Mouse (Mus musculus): Measurements from ENCODE around the gene Snx20. TPM values are rescaled to one million over a fixed set of nuclear protein-coding genes. Genes with fewer than 3 reads are reported as not detected.
A peak's percentile ranks its signal among the peaks of the same experiment; 100 is the strongest.

Gene Snx20
- polyA plus RNA-seq, 1 experiment, result not detected

- Histone ChIP-seq H3K9me3 (replicated peaks; ENCODE audit: control insufficient read depth, insufficient read depth, low read length, poor library complexity, severe bottlenecking) (no peaks in the 10 kb centered on the region), H3K27ac (ENCODE audit: insufficient read depth, low read length) (no peak overlapping the region), H3K27me3 (ENCODE audit: control insufficient read depth, insufficient read depth, low read length, poor library complexity, severe bottlenecking) (no peaks in the 10 kb centered on the region), H3K36me3 (ENCODE audit: control insufficient read depth, insufficient read depth, low read length, poor library complexity, severe bottlenecking) (no peaks in the 10 kb centered on the region), H3K4me1 (ENCODE audit: control insufficient read depth, insufficient read depth, low read length) (no peaks in the 10 kb centered on the region), H3K4me3 (ENCODE audit: low read depth, low read length) (no peak overlapping the region), H3K9ac (ENCODE audit: low read depth, poor library complexity, severe bottlenecking) (no peak overlapping the region)
- TF ChIP-seq EP300 (IDR thresholded peaks at IDR 0.05; ENCODE audit: insufficient read depth, low read depth, low read length), result no peak
- no peak for TF ChIP-seq POLR2A (IDR thresholded peaks at IDR 0.05; ENCODE audit: insufficient read depth, low read length)
- TF ChIP-seq CTCF (IDR thresholded peaks at IDR 0.05; ENCODE audit: low read depth, low read length), result no peak
Measured at GRCm38 (mm10) chr8:88637092-88638000, 1.4 kb upstream of the Snx20 start.

GRCm38 (mm10) chr8:88633343-88633765 lies 2.6 kb downstream of the Snx20 start:
- no peak overlapping the region for H3K27ac ChIP-seq (ENCODE audit: insufficient read depth, low read length)
- H3K4me3 ChIP-seq (ENCODE audit: low read depth, low read length), result no peak overlapping the region
- no peaks in the 10 kb centered on the region for H3K36me3 ChIP-seq (ENCODE audit: control insufficient read depth, insufficient read depth, low read length, poor library complexity, severe bottlenecking)
- H3K4me1 ChIP-seq (ENCODE audit: control insufficient read depth, insufficient read depth, low read length), result no peaks in the 10 kb centered on the region
- H3K9ac ChIP-seq (ENCODE audit: low read depth, poor library complexity, severe bottlenecking), result no peak overlapping the region
- peaks cover 5% of the 10 kb centered on the region; the same call in 1 of the 2 replicates for H3K9me3 ChIP-seq (replicated peaks; ENCODE audit: control insufficient read depth, insufficient read depth, low read length, poor library complexity, severe bottlenecking)
- H3K27me3 ChIP-seq (ENCODE audit: control insufficient read depth, insufficient read depth, low read length, poor library complexity, severe bottlenecking), result no peaks in the 10 kb centered on the region
- TF ChIP-seq POLR2A (IDR thresholded peaks at IDR 0.05; ENCODE audit: insufficient read depth, low read length), result no peak
- no peak for TF ChIP-seq CTCF (IDR thresholded peaks at IDR 0.05; ENCODE audit: low read depth, low read length)
- TF ChIP-seq EP300 (IDR thresholded peaks at IDR 0.05; ENCODE audit: insufficient read depth, low read depth, low read length), result no peak

- H3K36me3 ChIP-seq (ENCODE audit: control insufficient read depth, insufficient read depth, low read length, poor library complexity, severe bottlenecking), result no peaks in the 10 kb centered on the region
- no peaks in the 10 kb centered on the region for H3K4me1 ChIP-seq (ENCODE audit: control insufficient read depth, insufficient read depth, low read length)
- H3K27me3 ChIP-seq (ENCODE audit: control insufficient read depth, insufficient read depth, low read length, poor library complexity, severe bottlenecking), result peaks cover 2% of the 10 kb centered on the region; the same call in 1 of the 2 replicates
- H3K4me3 ChIP-seq (ENCODE audit: low read depth, low read length), result no peak overlapping the region
- H3K9ac ChIP-seq (ENCODE audit: low read depth, poor library complexity, severe bottlenecking), result no peak overlapping the region
- peaks cover 5% of the 10 kb centered on the region; the same call in 1 of the 2 replicates for H3K9me3 ChIP-seq (replicated peaks; ENCODE audit: control insufficient read depth, insufficient read depth, low read length, poor library complexity, severe bottlenecking)
- H3K27ac ChIP-seq (ENCODE audit: insufficient read depth, low read length), result no peak overlapping the region
- TF ChIP-seq POLR2A (IDR thresholded peaks at IDR 0.05; ENCODE audit: insufficient read depth, low read length), result no peak
- TF ChIP-seq EP300 (IDR thresholded peaks at IDR 0.05; ENCODE audit: insufficient read depth, low read depth, low read length), result no peak
- no peak for TF ChIP-seq CTCF (IDR thresholded peaks at IDR 0.05; ENCODE audit: low read depth, low read length)
Measured at GRCm38 (mm10) chr8:88631081-88631480, 4.8 kb downstream of the Snx20 start.

GRCm38 (mm10) chr8:88630225-88630624 lies 5.7 kb downstream of the Snx20 start:
- Histone ChIP-seq H3K4me3 (ENCODE audit: low read depth, low read length) (no peak overlapping the region), H3K9ac (ENCODE audit: low read depth, poor library complexity, severe bottlenecking) (no peak overlapping the region), H3K27me3 (ENCODE audit: control insufficient read depth, insufficient read depth, low read length, poor library complexity, severe bottlenecking) (peaks cover 2% of the 10 kb centered on the region; the same call in 1 of the 2 replicates), H3K9me3 (replicated peaks; ENCODE audit: control insufficient read depth, insufficient read depth, low read length, poor library complexity, severe bottlenecking) (peaks cover 5% of the 10 kb centered on the region; the same call in 1 of the 2 replicates), H3K27ac (ENCODE audit: insufficient read depth, low read length) (no peak overlapping the region; the same call in 1 of the 2 replicates), H3K36me3 (ENCODE audit: control insufficient read depth, insufficient read depth, low read length, poor library complexity, severe bottlenecking) (no peaks in the 10 kb centered on the region), H3K4me1 (ENCODE audit: control insufficient read depth, insufficient read depth, low read length) (no peaks in the 10 kb centered on the region)
- no peak for TF ChIP-seq POLR2A (IDR thresholded peaks at IDR 0.05; ENCODE audit: insufficient read depth, low read length)
- no peak for TF ChIP-seq EP300 (IDR thresholded peaks at IDR 0.05; ENCODE audit: insufficient read depth, low read depth, low read length)
- no peak for TF ChIP-seq CTCF (IDR thresholded peaks at IDR 0.05; ENCODE audit: low read depth, low read length)

- Histone ChIP-seq H3K4me1 (ENCODE audit: control insufficient read depth, insufficient read depth, low read length) (no peaks in the 10 kb centered on the region), H3K27me3 (ENCODE audit: control insufficient read depth, insufficient read depth, low read length, poor library complexity, severe bottlenecking) (peaks cover 2% of the 10 kb centered on the region; the same call in 1 of the 2 replicates), H3K27ac (ENCODE audit: insufficient read depth, low read length) (no peak overlapping the region)
Measured at GRCm38 (mm10) chr8:88628001-88628774, 7.7 kb downstream of the Snx20 start.

More at GRCm38 (mm10) chr8:88628001-88628774, 7.7 kb downstream of the Snx20 start:
- Histone ChIP-seq H3K9ac (ENCODE audit: low read depth, poor library complexity, severe bottlenecking) (peak overlapping the region; percentile 70; the same call in 1 of the 2 replicates), H3K4me3 (ENCODE audit: low read depth, low read length) (no peak overlapping the region), H3K9me3 (replicated peaks; ENCODE audit: control insufficient read depth, insufficient read depth, low read length, poor library complexity, severe bottlenecking) (peaks cover 5% of the 10 kb centered on the region; the same call in 1 of the 2 replicates), H3K36me3 (ENCODE audit: control insufficient read depth, insufficient read depth, low read length, poor library complexity, severe bottlenecking) (no peaks in the 10 kb centered on the region)
- TF ChIP-seq EP300 (IDR thresholded peaks at IDR 0.05; ENCODE audit: insufficient read depth, low read depth, low read length), result no peak
- no peak for TF ChIP-seq POLR2A (IDR thresholded peaks at IDR 0.05; ENCODE audit: insufficient read depth, low read length)
- TF ChIP-seq CTCF (IDR thresholded peaks at IDR 0.05; ENCODE audit: low read depth, low read length), result no peak
